In the genomic region with DNA sequence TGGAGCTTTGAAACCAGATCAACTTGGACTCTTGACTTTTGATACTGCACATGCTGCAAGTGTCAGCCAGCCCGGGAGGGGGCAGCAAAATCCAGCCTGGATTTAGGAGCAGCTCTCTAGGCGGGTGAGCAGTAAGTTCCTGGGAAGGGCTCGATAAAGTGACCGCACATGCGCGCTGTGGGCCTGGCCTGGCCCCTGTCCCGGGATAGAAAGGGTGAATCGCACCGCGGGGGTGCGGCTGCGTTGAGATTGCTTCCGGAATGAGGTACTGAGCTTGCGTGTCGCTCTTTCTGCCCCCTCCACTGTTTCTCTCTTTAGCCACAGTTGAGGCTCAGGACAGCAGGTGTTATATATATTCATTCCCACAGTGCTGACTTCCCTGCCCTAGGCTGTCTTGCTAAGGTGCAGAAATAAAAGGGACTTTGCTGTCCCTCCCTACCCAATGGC, we compare ENCODE assay signal across 8 mouse cellular contexts. TPM values are rescaled to one million over a fixed set of nuclear protein-coding genes. Genes with fewer than 3 reads are reported as not detected.
A peak's percentile ranks its signal among the peaks of the same experiment; 100 is the strongest.
DNase-seq lines count a peak whose midpoint lies in the region; ATAC-seq lines count a peak whose summit lies in the region.

No protein-coding gene starts in this region.

- peak overlapping the region; percentile 46 for H3K4me3 ChIP-seq in embryonic facial prominence, embryonic 13.5 days
- peak overlapping the region; percentile 31 for H3K4me3 ChIP-seq in kidney, embryonic 14.5 days (ENCODE audit: low read length)
- H3K4me3 ChIP-seq in limb, embryonic 15.5 days = peak overlapping the region; percentile 40

- peaks cover 12% of the 10 kb centered on the region; the same call in 1 of the 2 replicates for H3K4me1 ChIP-seq in embryonic facial prominence, embryonic 13.5 days
- H3K4me1 ChIP-seq in kidney, embryonic 14.5 days (ENCODE audit: control insufficient read depth, insufficient read depth, low read length) = no peaks in the 10 kb centered on the region
- H3K4me1 ChIP-seq in limb, embryonic 15.5 days = peaks cover 7% of the 10 kb centered on the region; the same call in 1 of the 2 replicates

- peak; percentile 85 for ATAC-seq in embryonic facial prominence, embryonic 13.5 days (ENCODE audit: insufficient number of reproducible peaks, insufficient read depth, low FRiP score, low TSS enrichment, low read depth)
- ATAC-seq in kidney, embryonic 14.5 days (ENCODE audit: low FRiP score, low TSS enrichment) = peak; percentile 96
- ATAC-seq in limb, embryonic 15.5 days (ENCODE audit: insufficient number of reproducible peaks, low FRiP score, low TSS enrichment, low read depth) = peak; percentile 80; the same call in 1 of the 2 replicates
- ATAC-seq in monocyte, adult 5-6 weeks (replicated peaks; ENCODE audit: insufficient number of reproducible peaks, low FRiP score, low TSS enrichment, poor library complexity, severe bottlenecking) = peak; percentile 53; the same call in 1 of the 2 replicates

- DNase-seq in 3134 (ENCODE audit: extremely low read depth, insufficient read length, low spot score) = peak; percentile 44
- peak; percentile 90 for DNase-seq in adrenal gland, postnatal 25 days
- DNase-seq in heart, adult 9 months (ENCODE audit: low spot score in 2 of 2) = peak; percentile 74 to 82
- DNase-seq in spleen, postnatal 4 days (ENCODE audit: low spot score in 2 of 2) = peak; percentile 54 to 81

- peak overlapping the region; percentile 49 for H3K9ac ChIP-seq in embryonic facial prominence, embryonic 13.5 days
- peak overlapping the region; percentile 5; the same call in 1 of the 2 replicates for H3K9ac ChIP-seq in kidney, embryonic 14.5 days (ENCODE audit: low read depth, low read length)
- no peak overlapping the region for H3K9ac ChIP-seq in limb, embryonic 15.5 days

- H3K36me3 ChIP-seq in embryonic facial prominence, embryonic 13.5 days = no peaks in the 10 kb centered on the region
- no peaks in the 10 kb centered on the region for H3K36me3 ChIP-seq in kidney, embryonic 14.5 days (ENCODE audit: control insufficient read depth, insufficient read depth, low read length)
- H3K36me3 ChIP-seq in limb, embryonic 15.5 days = no peaks in the 10 kb centered on the region

- no peak overlapping the region for H3K27ac ChIP-seq in embryonic facial prominence, embryonic 13.5 days
- no peak overlapping the region for H3K27ac ChIP-seq in kidney, embryonic 14.5 days (ENCODE audit: low read depth, low read length)
- no peak overlapping the region for H3K27ac ChIP-seq in limb, embryonic 15.5 days

- under 1% methylated on average over 15 of the region's 15 CpGs for WGBS in embryonic facial prominence, embryonic 13.5 days
- WGBS in kidney, embryonic 14.5 days = 0% methylated on average over 15 of the region's 15 CpGs
- 0% methylated on average over 15 of the region's 15 CpGs for WGBS in limb, embryonic 15.5 days

- peak overlapping the region; percentile 75 for H3K4me2 ChIP-seq in embryonic facial prominence, embryonic 13.5 days
- peak overlapping the region; percentile 37 for H3K4me2 ChIP-seq in kidney, embryonic 14.5 days (replicated peaks; ENCODE audit: low read depth, low read length)
- peak overlapping the region; percentile 74 for H3K4me2 ChIP-seq in limb, embryonic 15.5 days

- no peaks in the 10 kb centered on the region for H3K9me3 ChIP-seq in embryonic facial prominence, embryonic 13.5 days
- H3K9me3 ChIP-seq in kidney, embryonic 14.5 days (ENCODE audit: control insufficient read depth, low read length) = no peaks in the 10 kb centered on the region
- no peaks in the 10 kb centered on the region for H3K9me3 ChIP-seq in limb, embryonic 15.5 days

- peaks cover 15% of the 10 kb centered on the region for H3K27me3 ChIP-seq in embryonic facial prominence, embryonic 13.5 days
- no peaks in the 10 kb centered on the region for H3K27me3 ChIP-seq in kidney, embryonic 14.5 days (ENCODE audit: control insufficient read depth, insufficient read depth, low read length)
- peaks cover 15% of the 10 kb centered on the region for H3K27me3 ChIP-seq in limb, embryonic 15.5 days

RNA-seq across cellular contexts. Expression of gene Tmem14a, which starts 52.1 kb away (rescaled TPM):
- 3.5 and 6.7 TPM in 2 replicates for total RNA-seq in adrenal gland, postnatal 25 days (2021)
- polyA plus RNA-seq in embryonic facial prominence, embryonic 13.5 days (2015; fragmentation: Nextera tagmentation; extraction: Ambion mirVana) = 11.1 and 11.7 TPM in 2 replicates
- polyA plus RNA-seq in kidney, embryonic 14.5 days (2014; fragmentation: Nextera tagmentation; extraction: Ambion mirVana) = 9.3 and 10.3 TPM in 2 replicates
- polyA plus RNA-seq in limb, embryonic 15.5 days (2015; fragmentation: Nextera tagmentation; extraction: Ambion mirVana) = 11.6 TPM in 2 replicates
- total RNA-seq in monocyte, adult 5-6 weeks (2017) = 0.76 to 3.4 TPM (median 1.2 TPM) in 3 replicates
